Mouse (Mus musculus) bone marrow macrophage, adult 2 months (primary cell): ENCODE data around the gene Pin4. TPM values are rescaled to one million over a fixed set of nuclear protein-coding genes. Genes with fewer than 3 reads are reported as not detected.

Experiments
- H3K27ac ChIP-seq: 2 replicates; pipeline ENCODE4 v1.5.1; 2012; ENCODE audit warnings: low read depth, low read length; ENCODE audit not compliant: insufficient read depth
- H3K4me1 ChIP-seq: 2 replicates; pipeline ENCODE4 v1.6.1; 2012; ENCODE audit warnings: low read length; ENCODE audit not compliant: control insufficient read depth, insufficient read depth
- H3K4me3 ChIP-seq: 2 replicates; pipeline ENCODE4 v1.5.1; 2012; ENCODE audit warnings: mild to moderate bottlenecking, low read length, moderate library complexity; ENCODE audit not compliant: insufficient read depth
- CTCF ChIP-seq: IDR thresholded peaks from 2 replicates; pipeline ENCODE4 v1.5.1; 2012; ENCODE audit warnings: low read depth, mild to moderate bottlenecking, low read length, moderate library complexity
- POLR2A ChIP-seq: IDR thresholded peaks from 2 replicates; pipeline ENCODE4 v1.6.1; 2012; ENCODE audit warnings: mild to moderate bottlenecking, low read depth, low read length, borderline replicate concordance
- polyA plus RNA-seq: library from polyadenylated mRNA; stranded (reverse); fragments of >200 nt; gene quantifications from 2 replicates; pipeline ENCODE4 v1.2.4, GENCODE M21; 2012; ENCODE audit not compliant: missing spikeins, insufficient read depth, insufficient read length

The Pin4 gene
- polyA plus RNA-seq, 1 experiment = 99.9 TPM

DNA sequence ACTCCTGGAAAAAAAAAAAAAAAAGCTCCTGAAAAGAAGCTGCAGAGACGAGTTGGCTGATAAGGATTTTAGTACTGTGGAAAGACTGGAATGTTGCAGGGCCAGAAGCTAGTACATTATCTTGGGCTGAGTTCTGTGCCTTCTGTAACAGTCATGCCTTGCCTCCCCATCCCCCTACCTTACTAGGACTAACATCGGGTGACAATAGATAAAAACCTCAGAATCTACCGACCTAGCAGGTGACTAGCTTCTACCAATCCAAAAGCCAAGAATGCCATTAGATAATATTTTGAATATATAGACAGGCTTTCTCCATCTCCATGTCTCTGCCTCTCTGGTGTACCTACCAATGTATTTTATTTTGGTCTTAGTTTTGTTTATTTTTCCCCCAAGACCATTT, 51.7 kb downstream of the Pin4 start:
- TF ChIP-seq CTCF (no peak), POLR2A (no peak)
- no peak overlapping the region for H3K27ac ChIP-seq
- no peak overlapping the region for H3K4me3 ChIP-seq
- H3K4me1 ChIP-seq = no peaks in the 10 kb centered on the region

GRCm38 (mm10) chrX:102175538-102176287, 56.5 kb downstream of the Pin4 start:
- Histone ChIP-seq H3K4me1 (no peaks in the 10 kb centered on the region), H3K27ac (no peak overlapping the region), H3K4me3 (no peak overlapping the region)
- TF ChIP-seq CTCF (no peak), POLR2A (no peak)

Other genes starting within 250 kb of the Pin4 start
- 26.5 and 27.0 TPM in 2 replicates for gene Rtl5, start 48.1 kb upstream of the Pin4 start, polyA plus RNA-seq
- 7.0 and 7.8 TPM in 2 replicates for gene Ercc6l, start 37.6 kb downstream of the Pin4 start, polyA plus RNA-seq
- gene Rps4x, start 69.9 kb downstream of the Pin4 start, polyA plus RNA-seq = 1,772 and 1,842 TPM in 2 replicates
- not detected in 2 replicates for gene Cited1, start 132.7 kb downstream of the Pin4 start, polyA plus RNA-seq